Mouse (Mus musculus) liver, adult 2 months (tissue): ENCODE data around the gene Il6ra.

Experiments used
- CTCF ChIP-seq: fragments of 200-500 bp; IDR thresholded peaks from 2 replicates; pipeline ENCODE4 v1.5.1; 2011; ENCODE audit warnings: low read depth, low read length, control low read depth
- POLR2A ChIP-seq: fragments of 200-500 bp; IDR thresholded peaks from 2 replicates; pipeline ENCODE4 v1.6.1; 2011; ENCODE audit warnings: low read length, control low read depth; ENCODE audit not compliant: insufficient read depth; ENCODE audit errors: extremely low read depth

DNA sequence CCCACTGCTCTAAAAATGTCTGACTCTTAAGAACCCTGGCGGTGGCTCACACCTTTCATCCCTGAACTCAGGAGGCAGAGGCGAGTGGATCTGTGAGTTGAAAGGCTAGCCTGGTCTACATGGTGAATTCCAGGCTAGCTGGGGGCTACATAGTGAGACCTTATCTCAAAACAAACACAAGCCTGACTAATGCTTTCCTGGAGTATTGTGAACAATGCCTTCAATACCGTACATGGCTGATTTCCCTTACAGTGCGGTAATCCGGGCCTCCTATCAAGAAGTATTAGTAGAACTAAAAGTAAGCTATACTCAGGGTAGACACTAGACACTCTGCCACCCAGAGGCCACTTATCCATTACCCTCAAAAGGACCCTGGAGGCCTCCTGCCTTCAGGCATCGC lies 64.9 kb downstream of the Il6ra start:
- TF ChIP-seq POLR2A (no peak), CTCF (no peak)
